Mouse (Mus musculus): ENCODE measurements around the gene Neurod2. TPM values are rescaled to one million over a fixed set of nuclear protein-coding genes. Genes with fewer than 3 reads are reported as not detected.
A peak's percentile ranks its signal among the peaks of the same experiment; 100 is the strongest.

Neurod2 gene
- polyA plus RNA-seq, 1 experiment: not detected

GRCm38 (mm10) chr11:98369337-98369736, 39.9 kb upstream of the Neurod2 start:
- 71% methylated on average over 6 of the region's 6 CpGs for WGBS
- TF ChIP-seq POLR2A (IDR thresholded peaks at IDR 0.05; ENCODE audit: borderline replicate concordance, control insufficient read depth, low read depth, low read length) (no peak), CTCF (IDR thresholded peaks at IDR 0.05; ENCODE audit: control insufficient read depth, insufficient read depth, low read length) (no peak)
- Histone ChIP-seq H3K27ac (ENCODE audit: control insufficient read depth, insufficient read depth, low read depth, low read length, poor library complexity) (no peak overlapping the region), H3K4me3 (replicated peaks; ENCODE audit: control insufficient read depth, low read depth, low read length) (no peak overlapping the region), H3K4me1 (ENCODE audit: control insufficient read depth, insufficient read depth, low read length) (peaks cover 4% of the 10 kb centered on the region; the same call in 1 of the 2 replicates)

- Histone ChIP-seq H3K4me1 (ENCODE audit: control insufficient read depth, insufficient read depth, low read length) (peaks cover 4% of the 10 kb centered on the region; the same call in 1 of the 2 replicates), H3K4me3 (replicated peaks; ENCODE audit: control insufficient read depth, low read depth, low read length) (no peak overlapping the region), H3K27ac (ENCODE audit: control insufficient read depth, insufficient read depth, low read depth, low read length, poor library complexity) (no peak overlapping the region)
- 60% methylated on average over 7 of the region's 7 CpGs for WGBS
- no peak for TF ChIP-seq CTCF (IDR thresholded peaks at IDR 0.05; ENCODE audit: control insufficient read depth, insufficient read depth, low read length)
These were observed 38.4 kb upstream of the Neurod2 start for GRCm38 (mm10) chr11:98367863-98368186.

- TF ChIP-seq POLR2A (IDR thresholded peaks at IDR 0.05; ENCODE audit: borderline replicate concordance, control insufficient read depth, low read depth, low read length): no peak
- TF ChIP-seq CTCF (IDR thresholded peaks at IDR 0.05; ENCODE audit: control insufficient read depth, insufficient read depth, low read length): no peak
- WGBS: 39% methylated on average over 10 of the region's 10 CpGs
- Histone ChIP-seq H3K4me3 (replicated peaks; ENCODE audit: control insufficient read depth, low read depth, low read length) (no peak overlapping the region), H3K4me1 (ENCODE audit: control insufficient read depth, insufficient read depth, low read length) (peaks cover 4% of the 10 kb centered on the region; the same call in 1 of the 2 replicates), H3K27ac (ENCODE audit: control insufficient read depth, insufficient read depth, low read depth, low read length, poor library complexity) (no peak overlapping the region)
These were observed 37.9 kb upstream of the Neurod2 start for GRCm38 (mm10) chr11:98367171-98367862.

GRCm38 (mm10) chr11:98366290-98366689, 36.8 kb upstream of the Neurod2 start:
- 18% methylated on average over 10 of the region's 10 CpGs for WGBS
- peaks cover 7% of the 10 kb centered on the region for H3K4me1 ChIP-seq (ENCODE audit: control insufficient read depth, insufficient read depth, low read length)
- no peak for TF ChIP-seq CTCF (IDR thresholded peaks at IDR 0.05; ENCODE audit: control insufficient read depth, insufficient read depth, low read length)
- TF ChIP-seq POLR2A (IDR thresholded peaks at IDR 0.05; ENCODE audit: borderline replicate concordance, control insufficient read depth, low read depth, low read length): no peak

GRCm38 (mm10) chr11:98364410-98364809, 35.0 kb upstream of the Neurod2 start:
- Histone ChIP-seq H3K4me1 (ENCODE audit: control insufficient read depth, insufficient read depth, low read length) (peaks cover 11% of the 10 kb centered on the region), H3K4me3 (replicated peaks; ENCODE audit: control insufficient read depth, low read depth, low read length) (no peak overlapping the region), H3K27ac (ENCODE audit: control insufficient read depth, insufficient read depth, low read depth, low read length, poor library complexity) (no peak overlapping the region)
- TF ChIP-seq CTCF (IDR thresholded peaks at IDR 0.05; ENCODE audit: control insufficient read depth, insufficient read depth, low read length): no peak
- WGBS: 97% methylated on average over 5 of the region's 5 CpGs

More at GRCm38 (mm10) chr11:98366290-98366689, 36.8 kb upstream of the Neurod2 start:
- H3K4me3 ChIP-seq (replicated peaks; ENCODE audit: control insufficient read depth, low read depth, low read length): no peak overlapping the region
- H3K27ac ChIP-seq (ENCODE audit: control insufficient read depth, insufficient read depth, low read depth, low read length, poor library complexity): no peak overlapping the region

- H3K4me3 ChIP-seq (replicated peaks; ENCODE audit: control insufficient read depth, low read depth, low read length): no peak overlapping the region
- H3K27ac ChIP-seq (ENCODE audit: control insufficient read depth, insufficient read depth, low read depth, low read length, poor library complexity): no peak overlapping the region
- TF ChIP-seq CTCF (IDR thresholded peaks at IDR 0.05; ENCODE audit: control insufficient read depth, insufficient read depth, low read length) (no peak), POLR2A (IDR thresholded peaks at IDR 0.05; ENCODE audit: borderline replicate concordance, control insufficient read depth, low read depth, low read length) (no peak)
- WGBS: 83% methylated on average over 5 of the region's 5 CpGs
- H3K4me1 ChIP-seq (ENCODE audit: control insufficient read depth, insufficient read depth, low read length): peaks cover 13% of the 10 kb centered on the region
These were observed 34.4 kb upstream of the Neurod2 start for GRCm38 (mm10) chr11:98363817-98364216.

GRCm38 (mm10) chr11:98360866-98361521, 31.5 kb upstream of the Neurod2 start:
- 48% methylated on average over 9 of the region's 9 CpGs for WGBS
- Histone ChIP-seq H3K4me3 (replicated peaks; ENCODE audit: control insufficient read depth, low read depth, low read length) (no peak overlapping the region), H3K4me1 (ENCODE audit: control insufficient read depth, insufficient read depth, low read length) (peaks cover 11% of the 10 kb centered on the region), H3K27ac (ENCODE audit: control insufficient read depth, insufficient read depth, low read depth, low read length, poor library complexity) (peak overlapping the region; percentile 80)
- TF ChIP-seq POLR2A (IDR thresholded peaks at IDR 0.05; ENCODE audit: borderline replicate concordance, control insufficient read depth, low read depth, low read length) (no peak), CTCF (IDR thresholded peaks at IDR 0.05; ENCODE audit: control insufficient read depth, insufficient read depth, low read length) (no peak)

- under 1% methylated on average over 59 of the region's 60 CpGs for WGBS
- H3K4me3 ChIP-seq (replicated peaks; ENCODE audit: control insufficient read depth, low read depth, low read length): peak within 1 kb of the TSS; percentile 92
- H3K4me1 ChIP-seq (ENCODE audit: control insufficient read depth, insufficient read depth, low read length): peaks cover 12% of the 10 kb centered on the region
- peak; percentile 69; the same call in 1 of the 2 replicates for TF ChIP-seq POLR2A (IDR thresholded peaks at IDR 0.05; ENCODE audit: borderline replicate concordance, control insufficient read depth, low read depth, low read length)
- TF ChIP-seq CTCF (IDR thresholded peaks at IDR 0.05; ENCODE audit: control insufficient read depth, insufficient read depth, low read length): no peak
- peak within 1 kb of the TSS; percentile 93 for H3K27ac ChIP-seq (ENCODE audit: control insufficient read depth, insufficient read depth, low read depth, low read length, poor library complexity)
These were observed 29.0 kb upstream of the Neurod2 start, which contains the start of gene Stard3 for GRCm38 (mm10) chr11:98358161-98359083. Gene Stard3 (plus strand): TSS chr11:98358368.

Measured in bone marrow, adult 2 months (tissue).